Mouse (Mus musculus): Measurements from ENCODE around the gene Vmn2r116. TPM values are rescaled to one million over a fixed set of nuclear protein-coding genes. Genes with fewer than 3 reads are reported as not detected.
"Not testable (repeated sequence)": the region's sequence is repeated elsewhere in the genome, so short reads cannot be mapped to it uniquely, and the experiment has no call there.

The Vmn2r116 gene
- not detected for total RNA-seq (2021)

DNA sequence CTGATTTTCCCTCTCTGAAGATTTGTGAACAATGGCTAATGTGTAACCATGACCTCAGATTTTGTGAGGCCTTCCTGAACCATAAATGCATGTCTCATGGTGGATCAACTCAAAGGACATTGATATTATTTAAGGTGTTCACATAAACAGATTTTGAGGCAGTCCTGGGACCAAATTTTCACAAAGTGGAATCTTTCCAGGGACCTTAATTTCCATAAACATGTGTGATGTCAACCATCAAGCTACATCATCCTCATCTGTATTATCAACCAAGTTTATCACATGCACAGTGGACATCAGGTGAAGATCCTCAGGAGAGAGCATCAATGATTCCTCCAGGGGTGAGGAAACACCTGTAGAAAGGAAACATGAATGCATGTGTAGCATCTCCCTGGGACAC, at the start of gene Vmn2r116:
TSS of gene Vmn2r116 (plus strand) at position 301 of the 400 bp plus-strand sequence.
- not testable (repeated sequence) for DNase-seq (ENCODE audit: extremely low spot score in 1 of 2, low spot score in 1 of 2)

GRCm38 (mm10) chr17:23343441-23343840, 41.0 kb upstream of the Vmn2r116 start, which contains the start of gene Vmn2r115:
Gene Vmn2r115 (plus strand): TSS chr17:23343741.
- DNase-seq (ENCODE audit: extremely low spot score in 1 of 2, low spot score in 1 of 2) = not testable (repeated sequence)

GRCm38 (mm10) chr17:23351644-23352043, 32.8 kb upstream of the Vmn2r116 start:
- no peak for DNase-seq (ENCODE audit: extremely low spot score in 1 of 2, low spot score in 1 of 2)

GRCm38 (mm10) chr17:23433150-23433679, 48.8 kb downstream of the Vmn2r116 start:
- DNase-seq (ENCODE audit: extremely low spot score in 1 of 2, low spot score in 1 of 2) = no peak

Other genes starting within 250 kb of the Vmn2r116 start
- 10 to 100 TPM; 20.6 to 23.8 TPM for gene Zfp40, start 191.4 kb upstream of the Vmn2r116 start, total RNA-seq (2021)
- gene Vmn2r114, start 72.1 kb upstream of the Vmn2r116 start, total RNA-seq (2021) = not detected
- under 1 TPM in 1 of 2 experiments, not detected in 1; 0.02 TPM for gene Vmn2r115, start 40.9 kb upstream of the Vmn2r116 start, total RNA-seq (2021)
- gene Vmn2r117, start 95.1 kb downstream of the Vmn2r116 start, total RNA-seq (2021) = not detected
- 1 to 10 TPM; 5.5 to 7.6 TPM for gene Zfp213, start 179.6 kb downstream of the Vmn2r116 start, total RNA-seq (2021)
- 10 to 100 TPM; 30.2 to 35.1 TPM for gene Zfp13, start 214.9 kb downstream of the Vmn2r116 start, total RNA-seq (2021)
- gene Zscan10, start 216.3 kb downstream of the Vmn2r116 start, total RNA-seq (2021) = not detected

All from layer of hippocampus, postnatal 25 days (tissue).